Mouse (Mus musculus): Measurements from ENCODE around the gene Cep85l. TPM values are rescaled to one million over a fixed set of nuclear protein-coding genes. Genes with fewer than 3 reads are reported as not detected.

The Cep85l gene
- polyA plus RNA-seq, 1 experiment from 2014 or later: 3.4 TPM

- H3K9me3 ChIP-seq (replicated peaks): no peaks in the 10 kb centered on the region
- H3K4me1 ChIP-seq: no peaks in the 10 kb centered on the region
- H3K9ac ChIP-seq: no peak overlapping the region
- 88% methylated on average over 3 of the region's 3 CpGs for WGBS
- no peaks in the 10 kb centered on the region for H3K27me3 ChIP-seq
- no peak for ATAC-seq (replicated peaks; ENCODE audit: low FRiP score)
- no peak overlapping the region for H3K4me3 ChIP-seq (replicated peaks)
- no peak overlapping the region for H3K27ac ChIP-seq
- H3K4me2 ChIP-seq: no peak overlapping the region
- peaks cover 23% of the 10 kb centered on the region for H3K36me3 ChIP-seq
Measured at GRCm38 (mm10) chr10:53353665-53354064, 26.1 kb downstream of the Cep85l start.

GRCm38 (mm10) chr10:53349254-53349653 is 30.5 kb downstream of the Cep85l start:
- no peaks in the 10 kb centered on the region for H3K9me3 ChIP-seq (replicated peaks)
- H3K4me2 ChIP-seq: no peak overlapping the region
- peaks cover 8% of the 10 kb centered on the region for H3K36me3 ChIP-seq
- no peak overlapping the region for H3K4me3 ChIP-seq (replicated peaks)
- no peaks in the 10 kb centered on the region for H3K27me3 ChIP-seq
- no peak for ATAC-seq (replicated peaks; ENCODE audit: low FRiP score)
- 91% methylated on average over 1 of the region's 1 CpGs for WGBS
- H3K9ac ChIP-seq: no peak overlapping the region
- H3K27ac ChIP-seq: no peak overlapping the region
- H3K4me1 ChIP-seq: no peaks in the 10 kb centered on the region

GRCm38 (mm10) chr10:53347787-53348755 is 31.7 kb downstream of the Cep85l start:
- peaks cover 6% of the 10 kb centered on the region; the same call in 1 of the 2 replicates for H3K4me1 ChIP-seq
- H3K27me3 ChIP-seq: no peaks in the 10 kb centered on the region
- no peak overlapping the region for H3K4me3 ChIP-seq (replicated peaks)
- H3K36me3 ChIP-seq: peaks cover 8% of the 10 kb centered on the region
- H3K27ac ChIP-seq: no peak overlapping the region
- no peak overlapping the region for H3K9ac ChIP-seq
- no peaks in the 10 kb centered on the region for H3K9me3 ChIP-seq (replicated peaks)
- 53% methylated on average over 10 of the region's 10 CpGs for WGBS
- peak; percentile 64; the same call in 1 of the 2 replicates for ATAC-seq (replicated peaks; ENCODE audit: low FRiP score)
- no peak overlapping the region for H3K4me2 ChIP-seq

GRCm38 (mm10) chr10:53346916-53347315 is 32.8 kb downstream of the Cep85l start:
- WGBS: 88% methylated on average over 5 of the region's 5 CpGs
- Histone ChIP-seq H3K27me3 (no peaks in the 10 kb centered on the region), H3K9ac (no peak overlapping the region), H3K4me1 (peaks cover 6% of the 10 kb centered on the region; the same call in 1 of the 2 replicates), H3K27ac (no peak overlapping the region), H3K4me3 (replicated peaks) (no peak overlapping the region), H3K36me3 (peaks cover 8% of the 10 kb centered on the region), H3K9me3 (replicated peaks) (no peaks in the 10 kb centered on the region), H3K4me2 (no peak overlapping the region)
- no peak for ATAC-seq (replicated peaks; ENCODE audit: low FRiP score)

- H3K27me3 ChIP-seq: no peaks in the 10 kb centered on the region
- H3K36me3 ChIP-seq: peaks cover 8% of the 10 kb centered on the region
- ATAC-seq (replicated peaks; ENCODE audit: low FRiP score): no peak
- H3K4me2 ChIP-seq: no peak overlapping the region
- peaks cover 6% of the 10 kb centered on the region; the same call in 1 of the 2 replicates for H3K4me1 ChIP-seq
- no peak overlapping the region for H3K9ac ChIP-seq
- no peak overlapping the region for H3K4me3 ChIP-seq (replicated peaks)
- H3K9me3 ChIP-seq (replicated peaks): no peaks in the 10 kb centered on the region
- WGBS: 46% methylated on average over 3 of the region's 3 CpGs
- H3K27ac ChIP-seq: no peak overlapping the region
Measured at GRCm38 (mm10) chr10:53346506-53346905, 33.2 kb downstream of the Cep85l start.

- no peak overlapping the region for H3K4me2 ChIP-seq
- H3K27me3 ChIP-seq: no peaks in the 10 kb centered on the region
- H3K36me3 ChIP-seq: peaks cover 8% of the 10 kb centered on the region
- no peak for ATAC-seq (replicated peaks; ENCODE audit: low FRiP score)
- H3K4me1 ChIP-seq: peaks cover 6% of the 10 kb centered on the region; the same call in 1 of the 2 replicates
- WGBS: 92% methylated on average over 4 of the region's 4 CpGs
- H3K9ac ChIP-seq: no peak overlapping the region
- H3K27ac ChIP-seq: no peak overlapping the region
- no peak overlapping the region for H3K4me3 ChIP-seq (replicated peaks)
- no peaks in the 10 kb centered on the region for H3K9me3 ChIP-seq (replicated peaks)
Measured at GRCm38 (mm10) chr10:53345508-53345907, 34.2 kb downstream of the Cep85l start.

GRCm38 (mm10) chr10:53343865-53344264 is 35.9 kb downstream of the Cep85l start:
- Histone ChIP-seq H3K4me1 (peaks cover 6% of the 10 kb centered on the region; the same call in 1 of the 2 replicates), H3K27ac (no peak overlapping the region; the same call in 1 of the 2 replicates), H3K9ac (no peak overlapping the region), H3K9me3 (replicated peaks) (no peaks in the 10 kb centered on the region), H3K4me3 (replicated peaks) (no peak overlapping the region), H3K4me2 (no peak overlapping the region), H3K27me3 (no peaks in the 10 kb centered on the region), H3K36me3 (peaks cover 5% of the 10 kb centered on the region)
- 73% methylated on average over 10 of the region's 10 CpGs for WGBS
- no peak for ATAC-seq (replicated peaks; ENCODE audit: low FRiP score)

- WGBS: 40% methylated on average over 6 of the region's 6 CpGs
- no peaks in the 10 kb centered on the region for H3K27me3 ChIP-seq
- H3K4me2 ChIP-seq: no peak overlapping the region
- ATAC-seq (replicated peaks; ENCODE audit: low FRiP score): no peak
- H3K9ac ChIP-seq: no peak overlapping the region
- no peaks in the 10 kb centered on the region for H3K9me3 ChIP-seq (replicated peaks)
- no peak overlapping the region for H3K4me3 ChIP-seq (replicated peaks)
- no peak overlapping the region for H3K27ac ChIP-seq
- 0 out of 2 replicates have a peak, but pooled peaks cover under 1% of the 10 kb centered on the region for H3K36me3 ChIP-seq
- peaks cover 6% of the 10 kb centered on the region; the same call in 1 of the 2 replicates for H3K4me1 ChIP-seq
Measured at GRCm38 (mm10) chr10:53343384-53343783, 36.4 kb downstream of the Cep85l start.

- 91% methylated on average over 9 of the region's 9 CpGs for WGBS
Measured at GRCm38 (mm10) chr10:53342166-53342728, 37.5 kb downstream of the Cep85l start.

GRCm38 (mm10) chr10:53341288-53341965 is 38.3 kb downstream of the Cep85l start:
- no peak overlapping the region for H3K9ac ChIP-seq
- 80% methylated on average over 7 of the region's 7 CpGs for WGBS
- peaks cover 6% of the 10 kb centered on the region; the same call in 1 of the 2 replicates for H3K4me1 ChIP-seq
- no peak for ATAC-seq (replicated peaks; ENCODE audit: low FRiP score)
- no peaks in the 10 kb centered on the region for H3K36me3 ChIP-seq
- no peak overlapping the region for H3K4me3 ChIP-seq (replicated peaks)
- no peak overlapping the region for H3K27ac ChIP-seq
- H3K4me2 ChIP-seq: no peak overlapping the region
- no peaks in the 10 kb centered on the region for H3K9me3 ChIP-seq (replicated peaks)
- H3K27me3 ChIP-seq: no peaks in the 10 kb centered on the region

More at GRCm38 (mm10) chr10:53342166-53342728, 37.5 kb downstream of the Cep85l start:
- no peak overlapping the region for H3K4me3 ChIP-seq (replicated peaks)
- peaks cover 6% of the 10 kb centered on the region; the same call in 1 of the 2 replicates for H3K4me1 ChIP-seq
- ATAC-seq (replicated peaks; ENCODE audit: low FRiP score): no peak
- no peak overlapping the region for H3K9ac ChIP-seq
- H3K27ac ChIP-seq: no peak overlapping the region
- H3K36me3 ChIP-seq: no peaks in the 10 kb centered on the region
- no peaks in the 10 kb centered on the region for H3K27me3 ChIP-seq
- no peaks in the 10 kb centered on the region for H3K9me3 ChIP-seq (replicated peaks)
- H3K4me2 ChIP-seq: no peak overlapping the region

- WGBS: 40% methylated on average over 2 of the region's 2 CpGs
- Histone ChIP-seq H3K4me1 (peaks cover 6% of the 10 kb centered on the region; the same call in 1 of the 2 replicates), H3K36me3 (no peaks in the 10 kb centered on the region), H3K4me2 (no peak overlapping the region), H3K9me3 (replicated peaks) (no peaks in the 10 kb centered on the region), H3K4me3 (replicated peaks) (no peak overlapping the region), H3K9ac (no peak overlapping the region), H3K27ac (no peak overlapping the region), H3K27me3 (no peaks in the 10 kb centered on the region)
- no peak for ATAC-seq (replicated peaks; ENCODE audit: low FRiP score)
Measured at GRCm38 (mm10) chr10:53339045-53339444, 40.7 kb downstream of the Cep85l start.
